Mouse (Mus musculus) myocyte (in vitro differentiated cells): ENCODE data around the gene Elmsan1. TPM values are rescaled to one million over a fixed set of nuclear protein-coding genes. Genes with fewer than 3 reads are reported as not detected.

ENCODE experiments used
- H3K27me3 ChIP-seq: one replicate; pipeline ENCODE4 v1.6.1; 2011; ENCODE audit not compliant: control insufficient read depth, insufficient read depth, insufficient read length
- H3K36me3 ChIP-seq: one replicate; pipeline ENCODE4 v1.6.1; 2011; ENCODE audit not compliant: control insufficient read depth, insufficient read depth
- H3K4me2 ChIP-seq: one replicate; pipeline ENCODE4 v1.6.1; 2011; ENCODE audit warnings: low read depth, control low read depth
- H3K4me3 ChIP-seq: one replicate; pipeline ENCODE4 v1.5.1; 2011; ENCODE audit warnings: mild to moderate bottlenecking, control low read depth, moderate library complexity
- H3K79me2 ChIP-seq: one replicate; pipeline ENCODE4 v1.6.1; 2011; ENCODE audit not compliant: control insufficient read depth, insufficient read depth
- H3ac ChIP-seq: one replicate; pipeline ENCODE4 v1.6.1; 2011; ENCODE audit not compliant: control insufficient read depth, insufficient read length
- CEBPB ChIP-seq: IDR thresholded peaks from 2 replicates; pipeline ENCODE4 v1.6.1; 2011; ENCODE audit warnings: mild to moderate bottlenecking, moderate library complexity; ENCODE audit not compliant: poor library complexity, insufficient read depth, severe bottlenecking
- E2F4 ChIP-seq: IDR thresholded peaks from one replicate; pipeline ENCODE4 v1.6.1; 2011; ENCODE audit warnings: mild to moderate bottlenecking, control low read depth, moderate library complexity; ENCODE audit not compliant: insufficient read depth
- MAX ChIP-seq: IDR thresholded peaks from one replicate; pipeline ENCODE4 v1.6.1; 2011; ENCODE audit warnings: low read depth, mild to moderate bottlenecking, control low read depth
- MYOD1 ChIP-seq, 3 experiments: IDR thresholded peaks; one replicate each; pipeline ENCODE4 v1.6.1; 2011; ENCODE audit warnings: control low read depth in 2 of 3, low read depth in 2 of 3, mild to moderate bottlenecking in 2 of 3, moderate library complexity in 1 of 3; ENCODE audit not compliant: insufficient read length in 2 of 3, control insufficient read depth in 1 of 3
- MYOG ChIP-seq, 3 experiments: IDR thresholded peaks; one replicate each; pipeline ENCODE4 v1.6.1; 2011; ENCODE audit warnings: control low read depth in 2 of 3, low read depth in 2 of 3, mild to moderate bottlenecking in 2 of 3; ENCODE audit not compliant: insufficient read length in 2 of 3, control insufficient read depth in 1 of 3, insufficient read depth in 1 of 3
- POLR2A ChIP-seq: IDR thresholded peaks from one replicate; pipeline ENCODE4 v1.6.1; 2011; ENCODE audit warnings: low read depth, mild to moderate bottlenecking, control low read depth, moderate library complexity; ENCODE audit not compliant: insufficient read length
- POLR2AphosphoS2 ChIP-seq: IDR thresholded peaks from one replicate; pipeline ENCODE4 v1.6.1; 2011; ENCODE audit warnings: low read depth, control low read depth; ENCODE audit not compliant: insufficient read length
- REST ChIP-seq: IDR thresholded peaks from one replicate; pipeline ENCODE4 v1.6.1; 2011; ENCODE audit warnings: mild to moderate bottlenecking, control low read depth, moderate library complexity; ENCODE audit not compliant: insufficient read depth, insufficient read length
- SRF ChIP-seq: IDR thresholded peaks from one replicate; pipeline ENCODE4 v1.6.1; 2011; ENCODE audit warnings: low read depth; ENCODE audit not compliant: control insufficient read depth, insufficient read length
- TCF12 ChIP-seq: IDR thresholded peaks from one replicate; pipeline ENCODE4 v1.6.1; 2011; ENCODE audit warnings: mild to moderate bottlenecking, control low read depth; ENCODE audit not compliant: poor library complexity, insufficient read depth, severe bottlenecking
- TCF3 ChIP-seq: IDR thresholded peaks from one replicate; pipeline ENCODE4 v1.6.1; 2011; ENCODE audit warnings: low read depth, control low read depth; ENCODE audit not compliant: insufficient read length
- USF1 ChIP-seq: IDR thresholded peaks from one replicate; pipeline ENCODE4 v1.6.1; 2011; ENCODE audit warnings: low read depth, mild to moderate bottlenecking, control low read depth, moderate library complexity
- polyA plus RNA-seq: library from polyadenylated mRNA; unstranded; fragments of >200 nt; fragmentation: generic; extraction: Trizol; gene quantifications from one replicate; pipeline ENCODE4 v1.2.1, GENCODE M21; 2012; ENCODE audit warnings: missing spikeins

The Elmsan1 gene
- polyA plus RNA-seq, 1 experiment, result 13.7 TPM

GRCm38 (mm10) chr12:84215758-84216440 is 2.8 kb downstream of the Elmsan1 start:
- Histone ChIP-seq H3K27me3 (no peaks in the 10 kb centered on the region), H3K4me2 (no peak overlapping the region)

GRCm38 (mm10) chr12:84214495-84215175 is 4.0 kb downstream of the Elmsan1 start:
- TF ChIP-seq POLR2AphosphoS2 (no peak), REST (no peak)
- Histone ChIP-seq H3K36me3 (no peaks in the 10 kb centered on the region), H3K4me2 (no peak overlapping the region), H3K27me3 (no peaks in the 10 kb centered on the region), H3K79me2 (peaks cover 68% of the 10 kb centered on the region), H3ac (no peak overlapping the region), H3K4me3 (no peak overlapping the region)

More at GRCm38 (mm10) chr12:84215758-84216440, 2.8 kb downstream of the Elmsan1 start:
- no peaks in the 10 kb centered on the region for H3K36me3 ChIP-seq
- no peak overlapping the region for H3ac ChIP-seq
- no peak overlapping the region for H3K4me3 ChIP-seq
- H3K79me2 ChIP-seq, result peaks cover 59% of the 10 kb centered on the region
- TF ChIP-seq USF1, result no peak
- no peak for TF ChIP-seq MYOG (IDR thresholded peaks at IDR 0.05; ENCODE audit: control insufficient read depth in 1 of 3, insufficient read depth in 1 of 3, insufficient read length in 2 of 3, low read depth in 2 of 3)
- no peak for TF ChIP-seq MYOD1 (IDR thresholded peaks at IDR 0.05; ENCODE audit: control insufficient read depth in 1 of 3, insufficient read length in 2 of 3, low read depth in 2 of 3)
- no peak for TF ChIP-seq MAX
- TF ChIP-seq TCF12, result no peak
- no peak for TF ChIP-seq POLR2AphosphoS2
- TF ChIP-seq SRF, result no peak
- no peak for TF ChIP-seq REST
- no peak for TF ChIP-seq E2F4
- no peak for TF ChIP-seq TCF3
- no peak for TF ChIP-seq POLR2A
- no peak for TF ChIP-seq CEBPB

GRCm38 (mm10) chr12:84212297-84212696 is 6.4 kb downstream of the Elmsan1 start:
- Histone ChIP-seq H3K36me3 (no peaks in the 10 kb centered on the region), H3K4me2 (no peak overlapping the region), H3K27me3 (no peaks in the 10 kb centered on the region), H3ac (no peak overlapping the region), H3K4me3 (no peak overlapping the region), H3K79me2 (peaks cover 67% of the 10 kb centered on the region)
- no peak for TF ChIP-seq MYOD1 (IDR thresholded peaks at IDR 0.05; ENCODE audit: control insufficient read depth in 1 of 3, insufficient read length in 2 of 3, low read depth in 2 of 3)
- TF ChIP-seq POLR2A, result no peak
- no peak for TF ChIP-seq TCF3
- no peak for TF ChIP-seq USF1
- no peak for TF ChIP-seq POLR2AphosphoS2
- TF ChIP-seq TCF12, result no peak

- TF ChIP-seq REST, result no peak
- TF ChIP-seq POLR2A, result no peak
- TF ChIP-seq MYOD1 (IDR thresholded peaks at IDR 0.05; ENCODE audit: control insufficient read depth in 1 of 3, insufficient read length in 2 of 3, low read depth in 2 of 3), result no peak
- no peak for TF ChIP-seq CEBPB
- no peak for TF ChIP-seq TCF12
- no peak for TF ChIP-seq POLR2AphosphoS2
- TF ChIP-seq SRF, result no peak
- TF ChIP-seq MYOG (IDR thresholded peaks at IDR 0.05; ENCODE audit: control insufficient read depth in 1 of 3, insufficient read depth in 1 of 3, insufficient read length in 2 of 3, low read depth in 2 of 3), result no peak
- TF ChIP-seq E2F4, result no peak
- no peak for TF ChIP-seq MAX
- TF ChIP-seq USF1, result no peak
- TF ChIP-seq TCF3, result no peak
- Histone ChIP-seq H3ac (no peak overlapping the region), H3K27me3 (no peaks in the 10 kb centered on the region), H3K4me2 (no peak overlapping the region), H3K4me3 (no peak overlapping the region), H3K36me3 (no peaks in the 10 kb centered on the region), H3K79me2 (peaks cover 67% of the 10 kb centered on the region)
These were observed 7.6 kb downstream of the Elmsan1 start for GRCm38 (mm10) chr12:84211021-84211538.

GRCm38 (mm10) chr12:84210288-84210687 is 8.4 kb downstream of the Elmsan1 start:
- H3ac ChIP-seq, result no peak overlapping the region
- H3K4me2 ChIP-seq, result no peak overlapping the region
- TF ChIP-seq CEBPB (no peak), POLR2A (no peak), TCF12 (no peak), E2F4 (no peak), MAX (no peak), REST (no peak), SRF (no peak), TCF3 (no peak), MYOD1 (IDR thresholded peaks at IDR 0.05; ENCODE audit: control insufficient read depth in 1 of 3, insufficient read length in 2 of 3, low read depth in 2 of 3) (no peak), USF1 (no peak), MYOG (IDR thresholded peaks at IDR 0.05; ENCODE audit: control insufficient read depth in 1 of 3, insufficient read depth in 1 of 3, insufficient read length in 2 of 3, low read depth in 2 of 3) (no peak), POLR2AphosphoS2 (no peak)
- no peak overlapping the region for H3K4me3 ChIP-seq
- peaks cover 69% of the 10 kb centered on the region for H3K79me2 ChIP-seq
- H3K36me3 ChIP-seq, result no peaks in the 10 kb centered on the region
- no peaks in the 10 kb centered on the region for H3K27me3 ChIP-seq
